Mouse (Mus musculus): ENCODE data around the gene Zcchc14. TPM values are rescaled to one million over a fixed set of nuclear protein-coding genes. Genes with fewer than 3 reads are reported as not detected.
A peak's percentile ranks its signal among the peaks of the same experiment; 100 is the strongest.

Zcchc14 gene
- polyA plus RNA-seq, 1 experiment from 2014 or later: 30.5 TPM

GRCm38 (mm10) chr8:121661631-121662357 is 9.1 kb upstream of the Zcchc14 start:
- no peaks in the 10 kb centered on the region; the same call in 1 of the 2 replicates for H3K27me3 ChIP-seq
- no peak overlapping the region for H3K4me2 ChIP-seq
- H3K4me1 ChIP-seq: peaks cover 9% of the 10 kb centered on the region
- WGBS: 87% methylated on average over 18 of the region's 18 CpGs
- no peak overlapping the region for H3K27ac ChIP-seq
- H3K36me3 ChIP-seq (replicated peaks): no peaks in the 10 kb centered on the region
- no peaks in the 10 kb centered on the region for H3K9me3 ChIP-seq
- no peak overlapping the region for H3K9ac ChIP-seq
- no peak overlapping the region for H3K4me3 ChIP-seq (replicated peaks)
- ATAC-seq (ENCODE audit: low FRiP score): no peak

GRCm38 (mm10) chr8:121660602-121661001 is 7.9 kb upstream of the Zcchc14 start:
- no peaks in the 10 kb centered on the region for H3K36me3 ChIP-seq (replicated peaks)
- no peak for ATAC-seq (ENCODE audit: low FRiP score)
- WGBS: 85% methylated on average over 15 of the region's 15 CpGs

GRCm38 (mm10) chr8:121654966-121655494 is 2.3 kb upstream of the Zcchc14 start:
- H3K4me3 ChIP-seq (replicated peaks): no peak overlapping the region
- 0 out of 2 replicates have a peak, but pooled peaks cover 3% of the 10 kb centered on the region for H3K36me3 ChIP-seq (replicated peaks)
- WGBS: 75% methylated on average over 14 of the region's 14 CpGs
- ATAC-seq (ENCODE audit: low FRiP score): no peak
- no peaks in the 10 kb centered on the region for H3K27me3 ChIP-seq
- H3K27ac ChIP-seq: no peak overlapping the region
- H3K4me1 ChIP-seq: peaks cover 34% of the 10 kb centered on the region
- H3K9me3 ChIP-seq: no peaks in the 10 kb centered on the region
- H3K9ac ChIP-seq: no peak overlapping the region
- no peak overlapping the region for H3K4me2 ChIP-seq

More at GRCm38 (mm10) chr8:121660602-121661001, 7.9 kb upstream of the Zcchc14 start:
- H3K4me1 ChIP-seq: peaks cover 7% of the 10 kb centered on the region
- H3K9me3 ChIP-seq: no peaks in the 10 kb centered on the region
- H3K4me2 ChIP-seq: no peak overlapping the region
- no peaks in the 10 kb centered on the region; the same call in 1 of the 2 replicates for H3K27me3 ChIP-seq
- no peak overlapping the region for H3K27ac ChIP-seq
- H3K9ac ChIP-seq: no peak overlapping the region
- H3K4me3 ChIP-seq (replicated peaks): no peak overlapping the region

GRCm38 (mm10) chr8:121654131-121654530 is 1.4 kb upstream of the Zcchc14 start:
- Histone ChIP-seq H3K27me3 (no peaks in the 10 kb centered on the region), H3K9ac (peak overlapping the region; percentile 92), H3K4me1 (peaks cover 43% of the 10 kb centered on the region), H3K36me3 (replicated peaks) (0 out of 2 replicates have a peak, but pooled peaks cover 6% of the 10 kb centered on the region), H3K27ac (peak overlapping the region; percentile 98), H3K9me3 (no peaks in the 10 kb centered on the region), H3K4me3 (replicated peaks) (peak overlapping the region; percentile 80), H3K4me2 (peak overlapping the region; percentile 91)
- ATAC-seq (ENCODE audit: low FRiP score): no peak
- WGBS: 82% methylated on average over 4 of the region's 4 CpGs

- peak overlapping the region; percentile 98 for H3K27ac ChIP-seq
- H3K9me3 ChIP-seq: no peaks in the 10 kb centered on the region
- H3K4me1 ChIP-seq: peaks cover 50% of the 10 kb centered on the region
- H3K36me3 ChIP-seq (replicated peaks): 0 out of 2 replicates have a peak, but pooled peaks cover 6% of the 10 kb centered on the region
- peak overlapping the region; percentile 80 for H3K4me3 ChIP-seq (replicated peaks)
- no peaks in the 10 kb centered on the region for H3K27me3 ChIP-seq
- no peak; the same call in 1 of the 2 replicates for ATAC-seq (ENCODE audit: low FRiP score)
- peak overlapping the region; percentile 92 for H3K9ac ChIP-seq
- WGBS: 1% methylated on average over 31 of the region's 31 CpGs
- H3K4me2 ChIP-seq: peak overlapping the region; percentile 91
These were observed 779 bp upstream of the Zcchc14 start for GRCm38 (mm10) chr8:121653340-121654019.

GRCm38 (mm10) chr8:121651874-121652361 is 783 bp downstream of the Zcchc14 start:
- peaks cover 63% of the 10 kb centered on the region for H3K4me1 ChIP-seq
- peak overlapping the region; percentile 92 for H3K9ac ChIP-seq
- peak overlapping the region; percentile 82 for H3K27ac ChIP-seq
- H3K27me3 ChIP-seq: no peaks in the 10 kb centered on the region
- H3K36me3 ChIP-seq (replicated peaks): 0 out of 2 replicates have a peak, but pooled peaks cover 9% of the 10 kb centered on the region
- peak overlapping the region; percentile 88 for H3K4me3 ChIP-seq (replicated peaks)
- ATAC-seq (ENCODE audit: low FRiP score): peak; percentile 2; the same call in 1 of the 2 replicates
- under 1% methylated on average over 53 of the region's 56 CpGs for WGBS
- H3K4me2 ChIP-seq: peak overlapping the region; percentile 99
- no peaks in the 10 kb centered on the region for H3K9me3 ChIP-seq

GRCm38 (mm10) chr8:121651308-121651873 is 1.3 kb downstream of the Zcchc14 start:
- peak overlapping the region; percentile 88 for H3K4me3 ChIP-seq (replicated peaks)
- no peak for ATAC-seq (ENCODE audit: low FRiP score)
- 11% methylated on average over 47 of the region's 47 CpGs for WGBS
- peak overlapping the region; percentile 99 for H3K4me2 ChIP-seq
- H3K27ac ChIP-seq: peak overlapping the region; percentile 82
- H3K27me3 ChIP-seq: no peaks in the 10 kb centered on the region
- 0 out of 2 replicates have a peak, but pooled peaks cover 9% of the 10 kb centered on the region for H3K36me3 ChIP-seq (replicated peaks)
- H3K9me3 ChIP-seq: no peaks in the 10 kb centered on the region
- H3K4me1 ChIP-seq: peaks cover 63% of the 10 kb centered on the region
- H3K9ac ChIP-seq: peak overlapping the region; percentile 92

- ATAC-seq (ENCODE audit: low FRiP score): no peak
- Histone ChIP-seq H3K4me3 (replicated peaks) (peak overlapping the region; percentile 88), H3K9me3 (no peaks in the 10 kb centered on the region), H3K9ac (peak overlapping the region; percentile 92), H3K4me2 (peak overlapping the region; percentile 99), H3K27me3 (no peaks in the 10 kb centered on the region), H3K27ac (no peak overlapping the region), H3K36me3 (replicated peaks) (0 out of 2 replicates have a peak, but pooled peaks cover 9% of the 10 kb centered on the region), H3K4me1 (peaks cover 63% of the 10 kb centered on the region)
- 66% methylated on average over 20 of the region's 20 CpGs for WGBS
These were observed 2.1 kb downstream of the Zcchc14 start for GRCm38 (mm10) chr8:121650389-121651307.

- H3K4me2 ChIP-seq: peak overlapping the region; percentile 99
- peaks cover 64% of the 10 kb centered on the region for H3K4me1 ChIP-seq
- no peak overlapping the region for H3K27ac ChIP-seq
- no peaks in the 10 kb centered on the region for H3K27me3 ChIP-seq
- peak overlapping the region; percentile 92 for H3K9ac ChIP-seq
- H3K9me3 ChIP-seq: no peaks in the 10 kb centered on the region
- ATAC-seq (ENCODE audit: low FRiP score): no peak
- 0 out of 2 replicates have a peak, but pooled peaks cover 9% of the 10 kb centered on the region for H3K36me3 ChIP-seq (replicated peaks)
- peak overlapping the region; percentile 88 for H3K4me3 ChIP-seq (replicated peaks)
- 45% methylated on average over 10 of the region's 10 CpGs for WGBS
These were observed 2.8 kb downstream of the Zcchc14 start for GRCm38 (mm10) chr8:121649904-121650303.

- no peaks in the 10 kb centered on the region for H3K27me3 ChIP-seq
- 0 out of 2 replicates have a peak, but pooled peaks cover 9% of the 10 kb centered on the region for H3K36me3 ChIP-seq (replicated peaks)
- peak overlapping the region; percentile 92 for H3K9ac ChIP-seq
- peaks cover 65% of the 10 kb centered on the region for H3K4me1 ChIP-seq
- H3K27ac ChIP-seq: no peak overlapping the region
- peak overlapping the region; percentile 88 for H3K4me3 ChIP-seq (replicated peaks)
- peak overlapping the region; percentile 99 for H3K4me2 ChIP-seq
- no peaks in the 10 kb centered on the region for H3K9me3 ChIP-seq
- 77% methylated on average over 5 of the region's 5 CpGs for WGBS
- no peak for ATAC-seq (ENCODE audit: low FRiP score)
These were observed 3.3 kb downstream of the Zcchc14 start for GRCm38 (mm10) chr8:121649423-121649822.

GRCm38 (mm10) chr8:121648451-121648850 is 4.2 kb downstream of the Zcchc14 start:
- H3K4me1 ChIP-seq: peaks cover 65% of the 10 kb centered on the region
- peak overlapping the region; percentile 99 for H3K4me2 ChIP-seq
- WGBS: 77% methylated on average over 16 of the region's 16 CpGs

More at GRCm38 (mm10) chr8:121648451-121648850, 4.2 kb downstream of the Zcchc14 start:
- Histone ChIP-seq H3K9me3 (no peaks in the 10 kb centered on the region), H3K9ac (peak overlapping the region; percentile 17; the same call in 1 of the 2 replicates), H3K4me3 (replicated peaks) (no peak overlapping the region), H3K27me3 (no peaks in the 10 kb centered on the region), H3K27ac (no peak overlapping the region), H3K36me3 (replicated peaks) (0 out of 2 replicates have a peak, but pooled peaks cover 9% of the 10 kb centered on the region)
- no peak for ATAC-seq (ENCODE audit: low FRiP score)
